Comparison of ENCODE assay signal across 13 mouse cellular contexts in genomic region chr11:96928691-96929090, GRCm38 (mm10). TPM values are rescaled to one million over a fixed set of nuclear protein-coding genes. Genes with fewer than 3 reads are reported as not detected.
DNase-seq lines count a peak whose midpoint lies in the region; ATAC-seq lines count a peak whose summit lies in the region.
"Had no signal": no experiment of that assay in that cellular context is flagged by ENCODE, and none has a peak within 500 bp of the region (broad histone marks: within the 10 kb centered on the region; RNA-seq: fewer than 3 reads in every experiment).

No protein-coding gene starts in this region.

- H3K9me3 ChIP-seq in limb, embryonic 13.5 days, result no peaks in the 10 kb centered on the region
- no peaks in the 10 kb centered on the region for H3K9me3 ChIP-seq in limb, embryonic 10.5 days (replicated peaks)
- H3K9me3 ChIP-seq in embryonic facial prominence, embryonic 14.5 days (ENCODE audit: control insufficient read depth, low read length), result no peaks in the 10 kb centered on the region

- 0 out of 2 replicates have a peak overlapping the region, but pooled peaks have one; percentile 9 for H3K4me2 ChIP-seq in limb, embryonic 13.5 days (replicated peaks)
- peak overlapping the region; percentile 24 for H3K4me2 ChIP-seq in embryonic facial prominence, embryonic 14.5 days (ENCODE audit: low read depth, low read length)

- 3% methylated on average over 5 of the region's 5 CpGs for WGBS in limb, embryonic 13.5 days
- 4% methylated on average over 5 of the region's 5 CpGs for WGBS in limb, embryonic 10.5 days
- WGBS in embryonic facial prominence, embryonic 14.5 days, result 1% methylated on average over 4 of the region's 5 CpGs

- no peak overlapping the region for H3K9ac ChIP-seq in limb, embryonic 13.5 days
- H3K9ac ChIP-seq in embryonic facial prominence, embryonic 14.5 days (ENCODE audit: low read depth, low read length), result peak overlapping the region; percentile 25; the same call in 1 of the 2 replicates

- H3K4me3 ChIP-seq in limb, embryonic 13.5 days, result no peak overlapping the region
- no peak overlapping the region for H3K4me3 ChIP-seq in limb, embryonic 10.5 days
- H3K4me3 ChIP-seq in embryonic facial prominence, embryonic 14.5 days (ENCODE audit: low read depth, low read length), result no peak overlapping the region

- no peaks in the 10 kb centered on the region for H3K36me3 ChIP-seq in limb, embryonic 13.5 days
- H3K36me3 ChIP-seq in limb, embryonic 10.5 days, result no peaks in the 10 kb centered on the region
- H3K36me3 ChIP-seq in embryonic facial prominence, embryonic 14.5 days (ENCODE audit: control insufficient read depth, insufficient read depth, low read length), result no peaks in the 10 kb centered on the region

- H3K4me1 ChIP-seq in limb, embryonic 13.5 days, result peaks cover 19% of the 10 kb centered on the region
- peaks cover 23% of the 10 kb centered on the region for H3K4me1 ChIP-seq in limb, embryonic 10.5 days
- peaks cover 4% of the 10 kb centered on the region; the same call in 1 of the 2 replicates for H3K4me1 ChIP-seq in embryonic facial prominence, embryonic 14.5 days (ENCODE audit: control insufficient read depth, insufficient read depth, low read length)

- no peak for DNase-seq in limb, embryonic 10.5 days (ENCODE audit: low spot score)
- DNase-seq in embryonic facial prominence, embryonic 14.5 days (ENCODE audit: low spot score), result peak; percentile 79
- DNase-seq in kidney, postnatal 14 days, result peak; percentile 79
- peak; percentile 50 for DNase-seq in lung, postnatal 36 days
- DNase-seq in thymus, postnatal 25 days, result no peak
- DNase-seq in gastrocnemius, postnatal 10 days, result no peak
- DNase-seq in adrenal gland, adult 8-10 months, result no peak
- DNase-seq: cerebellum, adult 9-10 months; gastrocnemius, postnatal 36 days; heart, postnatal 10 days had no signal

- ATAC-seq in limb, embryonic 13.5 days (ENCODE audit: low FRiP score, low read depth), result no peak
- peak; percentile 88 for ATAC-seq in embryonic facial prominence, embryonic 14.5 days (ENCODE audit: low read depth)
- ATAC-seq: CD4-positive, CD25-positive, alpha-beta regulatory T cell, adult 4 months had no signal

- H3K27ac ChIP-seq in limb, embryonic 13.5 days, result no peak overlapping the region
- no peak overlapping the region for H3K27ac ChIP-seq in limb, embryonic 10.5 days
- H3K27ac ChIP-seq in embryonic facial prominence, embryonic 14.5 days (replicated peaks; ENCODE audit: low read depth, low read length), result 0 out of 2 replicates have a peak overlapping the region, but pooled peaks have one; percentile 44

- H3K27me3 ChIP-seq in limb, embryonic 13.5 days, result peaks cover 30% of the 10 kb centered on the region
- peaks cover 47% of the 10 kb centered on the region for H3K27me3 ChIP-seq in limb, embryonic 10.5 days (ENCODE audit: low read depth, poor library complexity, severe bottlenecking)
- H3K27me3 ChIP-seq in embryonic facial prominence, embryonic 14.5 days (replicated peaks; ENCODE audit: control insufficient read depth, insufficient read depth, low read length), result peaks cover 3% of the 10 kb centered on the region; the same call in 1 of the 2 replicates

RNA-seq across cellular contexts. Expression of gene Prr15l, which starts 0.8 kb away (rescaled TPM):
- 0.60 and 0.97 TPM in 2 replicates for polyA plus RNA-seq in limb, embryonic 13.5 days (2015; fragmentation: Nextera tagmentation; extraction: Ambion mirVana)
- 0.58 and 0.71 TPM in 2 replicates for polyA plus RNA-seq in limb, embryonic 10.5 days (2016; fragmentation: Nextera tagmentation; extraction: Ambion mirVana)
- polyA plus RNA-seq in embryonic facial prominence, embryonic 14.5 days (2014; fragmentation: Nextera tagmentation; extraction: Ambion mirVana), result 3.1 and 4.7 TPM in 2 replicates
- not detected for total RNA-seq in gastrocnemius, postnatal 10 days (2021)
- total RNA-seq in adrenal gland, adult 8-10 months (2022), result under 1 TPM in 3 of 4 experiments, not detected in 1; 0.28 to 0.70 (median 0.32) TPM
- total RNA-seq: gastrocnemius, postnatal 36 days; left cerebral cortex, postnatal 36 days had no signal

RNA-seq across cellular contexts. Expression of gene Cdk5rap3, which starts 12.4 kb away (rescaled TPM):
- 87.0 and 92.3 TPM in 2 replicates for polyA plus RNA-seq in limb, embryonic 13.5 days (2015; fragmentation: Nextera tagmentation; extraction: Ambion mirVana)
- polyA plus RNA-seq in limb, embryonic 10.5 days (2016; fragmentation: Nextera tagmentation; extraction: Ambion mirVana), result 85.3 and 90.0 TPM in 2 replicates
- 65.5 and 83.4 TPM in 2 replicates for polyA plus RNA-seq in embryonic facial prominence, embryonic 14.5 days (2014; fragmentation: Nextera tagmentation; extraction: Ambion mirVana)
- 10 to 100 TPM; 30.0 to 39.3 TPM for total RNA-seq in gastrocnemius, postnatal 10 days (2021)
- 10 to 100 TPM; 55.2 to 82.1 (median 71.5) TPM for total RNA-seq in adrenal gland, adult 8-10 months (2022)

RNA-seq across cellular contexts. Expression of gene Pnpo, which starts 15.1 kb away (rescaled TPM):
- 21.2 and 25.0 TPM in 2 replicates for polyA plus RNA-seq in limb, embryonic 13.5 days (2015; fragmentation: Nextera tagmentation; extraction: Ambion mirVana)
- polyA plus RNA-seq in limb, embryonic 10.5 days (2016; fragmentation: Nextera tagmentation; extraction: Ambion mirVana), result 31.3 and 33.0 TPM in 2 replicates
- 26.8 and 27.4 TPM in 2 replicates for polyA plus RNA-seq in embryonic facial prominence, embryonic 14.5 days (2014; fragmentation: Nextera tagmentation; extraction: Ambion mirVana)
- total RNA-seq in gastrocnemius, postnatal 10 days (2021), result 1 to 10 TPM; 8.4 to 9.4 TPM
- total RNA-seq in adrenal gland, adult 8-10 months (2022), result 10 to 100 TPM; 34.5 to 43.3 (median 39.4) TPM

RNA-seq across cellular contexts. Expression of gene Sp2, which starts 54.1 kb away (rescaled TPM):
- polyA plus RNA-seq in limb, embryonic 13.5 days (2015; fragmentation: Nextera tagmentation; extraction: Ambion mirVana), result 16.9 and 18.7 TPM in 2 replicates
- polyA plus RNA-seq in limb, embryonic 10.5 days (2016; fragmentation: Nextera tagmentation; extraction: Ambion mirVana), result 26.1 and 28.1 TPM in 2 replicates
- 15.2 and 16.2 TPM in 2 replicates for polyA plus RNA-seq in embryonic facial prominence, embryonic 14.5 days (2014; fragmentation: Nextera tagmentation; extraction: Ambion mirVana)
- total RNA-seq in gastrocnemius, postnatal 10 days (2021), result 10 to 100 TPM; 15.2 to 15.9 TPM
- 10 to 100 TPM; 13.8 to 21.0 (median 16.4) TPM for total RNA-seq in adrenal gland, adult 8-10 months (2022)

Comparison
In these comparisons a context has a peak if more than half of its experiments do, and no peak if none do; other contexts are left out.
1. DNase-seq: peak in embryonic facial prominence, embryonic 14.5 days (single experiment), kidney, postnatal 14 days (single experiment) and lung, postnatal 36 days (single experiment); none in limb, embryonic 10.5 days (single experiment), thymus, postnatal 25 days (single experiment), gastrocnemius, postnatal 10 days (single experiment) and adrenal gland, adult 8-10 months (single experiment).